Mouse (Mus musculus) CD4-positive helper T cell, adult 2 months (primary cell): Measurements from ENCODE around the gene Hk1.
"Not testable (repeated sequence)": the region's sequence is repeated elsewhere in the genome, so short reads cannot be mapped to it uniquely, and the experiment has no call there.

Experiments
- DNase-seq: peaks from one replicate; pipeline ENCODE4 v3.0.0-alpha.2; 2012; ENCODE audit warnings: low read depth, missing footprints, low spot score

Gene Hk1

GRCm38 (mm10) chr10:62340991-62341390 lies 38.7 kb downstream of the Hk1 start:
- no peak for DNase-seq

GRCm38 (mm10) chr10:62340095-62340731 lies 39.5 kb downstream of the Hk1 start:
- DNase-seq, result peak; percentile 98

- peak; percentile 81 for DNase-seq
Measured at GRCm38 (mm10) chr10:62339211-62340094, 40.3 kb downstream of the Hk1 start.

- peak; percentile 28 for DNase-seq
Measured at GRCm38 (mm10) chr10:62338626-62339025, 41.1 kb downstream of the Hk1 start.

- no peak for DNase-seq
Measured at GRCm38 (mm10) chr10:62338176-62338575, 41.5 kb downstream of the Hk1 start.

GRCm38 (mm10) chr10:62336601-62337578 lies 42.8 kb downstream of the Hk1 start:
- DNase-seq, result no peak

- peak; percentile 21 for DNase-seq
Measured at GRCm38 (mm10) chr10:62335423-62335776, 44.3 kb downstream of the Hk1 start.

GRCm38 (mm10) chr10:62334686-62335422 lies 44.9 kb downstream of the Hk1 start:
- DNase-seq, result no peak

- no peak for DNase-seq
Measured at GRCm38 (mm10) chr10:62333269-62333668, 46.4 kb downstream of the Hk1 start.

GRCm38 (mm10) chr10:62332514-62332913 lies 47.2 kb downstream of the Hk1 start:
- DNase-seq, result no peak

- DNase-seq, result no peak
Measured at GRCm38 (mm10) chr10:62331771-62332170, 47.9 kb downstream of the Hk1 start.

- no peak for DNase-seq
Measured at GRCm38 (mm10) chr10:62331296-62331695, 48.4 kb downstream of the Hk1 start.

GRCm38 (mm10) chr10:62329846-62330245 lies 49.9 kb downstream of the Hk1 start:
- DNase-seq, result no peak

GRCm38 (mm10) chr10:62328886-62329412 lies 50.8 kb downstream of the Hk1 start:
- peak; percentile 47 for DNase-seq

- peak; percentile 79 for DNase-seq
Measured at GRCm38 (mm10) chr10:62327572-62328317, 52.0 kb downstream of the Hk1 start.

GRCm38 (mm10) chr10:62326818-62327571 lies 52.7 kb downstream of the Hk1 start:
- DNase-seq, result no peak

- DNase-seq, result peak; percentile 64
Measured at GRCm38 (mm10) chr10:62326002-62326401, 53.7 kb downstream of the Hk1 start.

GRCm38 (mm10) chr10:62322821-62323220 lies 56.9 kb downstream of the Hk1 start:
- DNase-seq, result not testable (repeated sequence)

- DNase-seq, result no peak
Measured at GRCm38 (mm10) chr10:62321457-62321856, 58.3 kb downstream of the Hk1 start.
